Mouse (Mus musculus): ENCODE measurements at regions not wholly inside any gene's neighbourhood (a gene's known extent, or its start where the extent isn't known, plus 50 kb on each side); places are given as distances from the start of the nearest gene placed in this dataset.

DNA sequence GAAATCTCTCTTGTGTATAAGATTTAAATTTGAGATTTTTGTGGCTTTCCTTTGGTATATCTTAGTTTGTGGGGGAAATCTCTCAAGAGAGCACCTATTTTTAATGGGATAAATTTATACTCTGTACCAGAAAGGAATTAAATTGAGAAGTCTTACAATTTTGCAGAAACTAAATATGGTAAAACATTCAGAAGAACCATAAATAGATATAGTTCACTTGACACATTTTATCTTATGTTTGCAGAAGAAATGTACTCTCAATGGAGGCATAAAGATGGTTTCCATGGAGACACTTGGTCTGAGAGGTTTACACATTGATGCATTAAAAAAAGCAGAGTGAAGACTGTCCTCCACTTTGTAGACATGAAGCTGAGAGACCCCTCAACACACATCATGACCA lies 86.9 kb downstream of the Ndufa10 start:
- no peak for TF ChIP-seq CTCF (IDR thresholded peaks at IDR 0.05)
- POLR2A ChIA-PET, result interaction anchor here (0.6 kb wide), 1 partner anchor 387 kb away, joined by 4 read pairs; no protein-coding TSS in a partner anchor
- in situ Hi-C loops (cut with MboI; ENCODE audit: low pct_unique_long_range_greater_than_20kb), result no loop called here
- DNase-seq (ENCODE audit: low read depth, low spot score) (no peak), ATAC-seq (no peak)
- H3K27me3 ChIP-seq, result no peaks in the 10 kb centered on the region
- CTCF ChIA-PET, result no interaction called here

DNA sequence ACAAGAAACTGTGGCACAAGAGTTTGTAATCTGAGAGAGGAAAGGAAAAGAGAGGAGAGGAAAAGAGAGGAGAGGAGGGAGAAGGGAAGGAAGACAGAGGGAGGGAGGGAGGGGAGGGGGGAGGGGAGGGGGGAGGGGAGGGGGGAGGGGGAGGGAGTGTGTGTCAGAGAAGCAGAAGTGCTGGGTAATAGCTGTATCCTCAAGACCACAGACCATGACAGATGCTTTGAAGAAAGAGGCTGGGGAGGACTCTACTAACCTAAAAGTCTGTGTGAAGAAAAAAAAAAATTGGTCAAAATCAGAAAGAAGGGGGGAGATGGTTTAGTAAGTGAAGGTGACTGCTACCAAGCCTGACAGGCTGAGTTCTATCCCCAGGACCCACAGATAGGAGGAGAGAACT lies 88.7 kb downstream of the Ndufa10 start:
- no peaks in the 10 kb centered on the region for H3K27me3 ChIP-seq
- DNase-seq (ENCODE audit: low read depth, low spot score), result no peak
- no peak for ATAC-seq
- no peak for TF ChIP-seq CTCF (IDR thresholded peaks at IDR 0.05)
- ChIA-PET POLR2A (no interaction called here), CTCF (no interaction called here)
- in situ Hi-C loops (cut with MboI; ENCODE audit: low pct_unique_long_range_greater_than_20kb), result no loop called here

DNA sequence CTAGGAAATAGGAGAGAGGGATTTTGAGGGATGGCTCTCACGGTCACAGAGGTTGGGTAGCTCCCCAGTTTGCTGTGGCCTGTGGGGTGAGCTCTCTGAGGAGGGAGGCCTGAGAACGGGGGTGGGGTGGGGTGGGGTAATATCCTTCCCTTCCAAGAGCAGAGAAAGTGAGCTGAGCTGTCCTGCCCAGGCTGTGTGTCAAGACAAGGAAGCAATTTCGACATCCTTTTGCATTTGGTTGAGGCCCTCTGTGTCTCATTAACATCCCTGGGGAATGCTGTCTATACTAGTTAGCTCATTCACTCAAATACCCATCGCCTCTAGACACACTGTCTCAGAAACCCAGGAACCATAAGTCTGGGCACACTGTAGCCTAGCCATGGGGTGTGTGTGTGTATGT lies 89.9 kb downstream of the Ndufa10 start:
- no peak for TF ChIP-seq CTCF (IDR thresholded peaks at IDR 0.05)
- in situ Hi-C loops (cut with MboI; ENCODE audit: low pct_unique_long_range_greater_than_20kb), result no loop called here
- POLR2A ChIA-PET, result no interaction called here

DNA sequence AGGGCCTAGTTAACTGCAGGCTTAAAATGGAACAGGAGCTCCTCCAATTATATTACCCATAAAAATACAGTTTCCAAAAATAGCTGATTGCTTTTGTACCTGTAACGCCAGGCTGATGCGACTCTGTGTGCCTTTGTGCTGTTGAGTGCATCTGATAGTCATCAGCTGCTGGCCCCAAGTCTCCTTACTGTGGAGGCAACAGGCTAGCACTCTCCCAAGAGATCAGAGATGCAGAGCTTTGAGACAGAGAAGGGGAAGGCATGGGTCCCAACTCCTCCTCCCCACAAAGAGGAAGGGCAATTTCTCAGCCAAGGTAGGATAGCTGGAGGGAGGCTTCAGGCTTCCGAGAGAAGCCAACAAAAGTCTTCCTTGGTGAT lies 94.2 kb downstream of the Ndufa10 start:
- in situ Hi-C loops (cut with MboI; ENCODE audit: low pct_unique_long_range_greater_than_20kb), result no loop called here
- TF ChIP-seq CTCF (IDR thresholded peaks at IDR 0.05), result no peak
- ATAC-seq, result no peak
- DNase-seq (ENCODE audit: low read depth, low spot score), result no peak
- no peaks in the 10 kb centered on the region for H3K27me3 ChIP-seq
- POLR2A ChIA-PET, result interaction anchor here (1.1 kb wide), 1 partner anchor 14 kb away, joined by 3 read pairs; no protein-coding TSS in a partner anchor
- CTCF ChIA-PET, result interaction anchor here (0.9 to 1.9 kb wide), 3 partner anchors 9 to 417 kb away, joined by 4 to 5 read pairs (median 4); no protein-coding TSS in a partner anchor

More for the DNA sequence above, 89.9 kb downstream of the Ndufa10 start:
- no peaks in the 10 kb centered on the region for H3K27me3 ChIP-seq
- DNase-seq (ENCODE audit: low read depth, low spot score) (no peak), ATAC-seq (peak; percentile 28)
- CTCF ChIA-PET, result no interaction called here

DNA sequence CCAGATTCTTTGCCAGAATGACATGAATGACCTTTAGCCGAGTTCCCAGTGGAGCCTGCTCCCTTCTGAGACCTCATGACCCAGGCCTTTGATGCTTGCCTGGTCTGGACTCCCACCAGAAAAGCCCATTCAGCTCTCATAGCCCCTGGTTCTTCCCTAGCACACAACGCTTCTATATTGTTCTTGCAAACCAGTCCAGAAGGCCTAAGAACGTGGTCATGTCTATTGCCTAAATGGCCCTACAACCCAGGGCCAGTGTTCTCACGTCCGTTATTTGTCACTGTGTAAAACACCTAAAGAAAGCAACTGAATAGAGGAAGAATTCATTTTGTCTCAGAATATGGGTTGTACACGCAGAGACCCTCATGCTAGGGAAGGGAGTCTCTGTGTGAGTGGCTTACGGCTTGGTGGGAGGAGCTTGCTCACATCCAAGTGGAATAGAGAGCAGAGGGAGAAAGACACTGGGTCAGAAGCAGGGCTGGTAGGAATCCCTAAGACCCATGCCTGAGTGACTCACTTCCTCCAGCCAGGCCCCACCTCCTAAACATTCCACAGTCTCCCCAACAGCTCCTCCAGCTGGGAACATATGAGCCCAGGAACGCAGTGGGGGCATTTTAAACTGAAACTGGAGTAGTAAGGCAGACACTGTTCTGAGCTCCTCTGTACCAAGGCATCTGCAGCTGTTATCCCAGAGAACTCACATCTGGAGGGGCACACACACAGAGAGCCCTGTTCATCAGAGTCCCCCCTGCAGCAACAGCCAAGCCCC lies 94.7 kb downstream of the Ndufa10 start:
- DNase-seq (ENCODE audit: low read depth, low spot score) (peak; percentile 37), ATAC-seq (peak; percentile 84)
- POLR2A ChIA-PET, result interaction anchor here (1.1 kb wide), 1 partner anchor 13 kb away, joined by 3 read pairs; no protein-coding TSS in a partner anchor
- CTCF ChIA-PET, result interaction anchor here (0.9 to 1.9 kb wide), 3 partner anchors 9 to 416 kb away, joined by 4 to 5 read pairs (median 4); no protein-coding TSS in a partner anchor
- H3K27me3 ChIP-seq, result no peaks in the 10 kb centered on the region
- in situ Hi-C loops (cut with MboI; ENCODE audit: low pct_unique_long_range_greater_than_20kb), result no loop called here
- TF ChIP-seq CTCF (IDR thresholded peaks at IDR 0.05), result no peak

DNA sequence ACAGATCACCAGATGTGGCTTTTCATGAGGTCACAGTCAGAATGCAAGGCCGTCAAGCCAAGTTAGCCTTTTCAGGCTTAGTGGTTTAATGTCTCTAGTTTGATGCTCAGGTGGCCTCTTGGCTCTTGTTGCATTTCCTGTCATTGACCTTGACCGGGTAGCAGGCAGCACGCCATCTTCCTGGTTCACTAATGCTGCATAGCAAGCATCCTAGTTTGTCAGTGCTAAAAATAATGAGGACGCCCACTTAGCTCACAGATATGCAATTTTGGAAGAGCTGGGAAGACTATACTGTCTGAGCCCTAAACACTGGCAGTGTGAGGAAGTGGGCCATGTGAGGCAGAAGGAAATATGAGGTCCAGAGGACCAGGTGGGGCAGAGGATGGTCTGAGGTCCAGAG lies 97.2 kb downstream of the Ndufa10 start:
- DNase-seq (ENCODE audit: low read depth, low spot score), result no peak
- ATAC-seq, result no peak
- ChIA-PET POLR2A (no interaction called here), CTCF (interaction anchor here (1.3 kb wide), 1 partner anchor 27 kb away, joined by 3 read pairs; no protein-coding TSS in a partner anchor)
- H3K27me3 ChIP-seq, result no peaks in the 10 kb centered on the region
- TF ChIP-seq CTCF (IDR thresholded peaks at IDR 0.05), result no peak
- in situ Hi-C loops (cut with MboI; ENCODE audit: low pct_unique_long_range_greater_than_20kb), result no loop called here

DNA sequence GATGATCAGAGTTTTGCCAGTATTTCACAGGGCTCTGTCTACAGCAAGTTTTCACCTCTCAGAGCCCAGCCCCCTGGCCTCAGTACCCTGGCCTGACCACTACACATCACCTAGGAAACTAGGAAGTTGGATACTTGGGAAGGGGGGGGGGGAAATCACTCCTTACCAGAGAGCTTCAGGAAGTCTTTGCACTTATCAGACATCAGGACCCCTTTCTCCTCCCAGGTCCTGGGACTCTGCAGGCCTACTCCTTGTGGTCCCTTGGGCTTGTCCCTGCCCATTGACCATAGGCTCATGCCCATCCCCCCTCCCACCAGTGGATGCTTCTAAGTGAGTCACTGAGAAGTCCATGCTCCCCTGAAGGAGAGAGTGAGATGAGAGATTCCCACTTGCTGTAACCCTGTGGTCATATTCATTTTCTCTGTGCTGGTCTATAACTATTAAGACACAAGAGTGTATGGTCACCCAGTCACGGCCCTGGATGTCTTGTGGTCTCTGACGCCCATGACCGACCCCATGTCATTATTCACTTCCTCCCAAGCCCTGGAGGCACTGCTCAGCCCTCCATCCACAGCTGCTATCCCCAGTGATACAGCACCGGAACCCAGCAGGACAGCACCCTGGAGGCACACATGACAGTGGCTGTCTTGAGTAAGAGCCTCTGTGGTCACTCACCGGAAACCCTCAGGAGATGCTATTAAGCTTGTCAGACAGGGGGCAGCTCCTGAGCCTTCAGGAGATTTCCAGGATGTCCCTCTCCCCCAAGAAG lies 101.3 kb downstream of the Ndufa10 start:
- no peak for TF ChIP-seq CTCF (IDR thresholded peaks at IDR 0.05)
- in situ Hi-C loops (cut with MboI; ENCODE audit: low pct_unique_long_range_greater_than_20kb), result loop anchor here (25.0 kb wide), 2 partner anchors 185 to 410 kb away; partner anchors contain the start of gene Hdac4
- ATAC-seq (peak; percentile 27), DNase-seq (ENCODE audit: low read depth, low spot score) (no peak)
- ChIA-PET POLR2A (no interaction called here), CTCF (interaction anchor here (0.7 kb wide), 1 partner anchor 29 kb away, joined by 3 read pairs; no protein-coding TSS in a partner anchor)
- H3K27me3 ChIP-seq, result no peaks in the 10 kb centered on the region

DNA sequence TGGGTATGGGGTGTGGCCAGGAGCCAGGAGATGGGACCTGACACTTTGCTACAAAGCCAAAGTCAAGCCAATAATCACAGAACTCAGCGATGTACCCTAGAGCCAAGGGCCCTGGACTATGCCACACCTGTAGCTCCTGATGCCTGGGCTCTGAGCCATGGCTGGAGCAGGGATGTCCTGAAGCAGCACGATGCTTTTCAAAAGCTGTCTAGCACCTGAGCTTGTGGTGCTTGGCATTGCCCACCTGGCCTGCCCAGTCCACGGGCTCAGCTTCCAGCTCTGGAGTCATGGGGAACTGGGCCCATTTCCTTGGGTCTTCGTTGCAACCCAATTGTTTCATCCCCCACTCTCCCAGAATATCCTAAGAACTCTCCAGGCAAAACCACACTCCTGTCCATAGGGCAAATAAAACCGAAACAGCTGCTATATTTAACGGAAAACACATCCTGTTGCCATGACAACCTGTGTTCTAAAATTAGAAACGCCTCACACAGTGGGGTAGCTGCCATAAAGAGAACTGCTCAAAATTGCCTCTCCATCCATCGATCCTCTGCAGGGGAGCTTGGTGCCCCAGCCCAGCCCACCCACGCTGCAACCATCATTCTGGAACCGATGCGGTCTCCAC lies 102.2 kb downstream of the Ndufa10 start:
- no peaks in the 10 kb centered on the region for H3K27me3 ChIP-seq
- ChIA-PET CTCF (no interaction called here), POLR2A (no interaction called here)
- TF ChIP-seq CTCF (IDR thresholded peaks at IDR 0.05), result no peak
- in situ Hi-C loops (cut with MboI; ENCODE audit: low pct_unique_long_range_greater_than_20kb), result loop anchor here (25.0 kb wide), 2 partner anchors 184 to 409 kb away; partner anchors contain the start of gene Hdac4
- DNase-seq (ENCODE audit: low read depth, low spot score), result no peak
- ATAC-seq, result no peak

DNA sequence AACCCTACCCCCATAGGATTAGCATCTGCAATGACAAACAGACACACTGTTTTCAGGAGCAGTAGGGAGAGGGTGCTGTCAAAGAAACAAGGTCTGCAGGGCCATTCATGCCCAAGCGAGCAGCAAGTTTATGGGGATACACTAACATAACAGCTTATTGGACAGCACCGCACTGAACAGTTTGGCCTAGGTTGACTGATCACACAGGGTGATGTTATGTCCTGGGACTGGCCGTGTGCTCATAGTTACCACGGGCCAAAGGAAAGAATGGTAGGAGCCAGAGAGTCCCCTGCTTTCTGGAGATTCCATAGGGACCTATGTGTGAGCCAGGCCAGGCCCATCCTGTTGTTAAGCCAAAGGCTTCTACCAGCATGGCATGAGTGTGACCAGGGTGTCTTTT lies 102.8 kb downstream of the Ndufa10 start:
- ChIA-PET POLR2A (no interaction called here), CTCF (no interaction called here)
- in situ Hi-C loops (cut with MboI; ENCODE audit: low pct_unique_long_range_greater_than_20kb), result loop anchor here (25.0 kb wide), 2 partner anchors 184 to 409 kb away; partner anchors contain the start of gene Hdac4
- DNase-seq (ENCODE audit: low read depth, low spot score), result no peak
- TF ChIP-seq CTCF (IDR thresholded peaks at IDR 0.05), result no peak
- H3K27me3 ChIP-seq, result no peaks in the 10 kb centered on the region
- ATAC-seq, result no peak

DNA sequence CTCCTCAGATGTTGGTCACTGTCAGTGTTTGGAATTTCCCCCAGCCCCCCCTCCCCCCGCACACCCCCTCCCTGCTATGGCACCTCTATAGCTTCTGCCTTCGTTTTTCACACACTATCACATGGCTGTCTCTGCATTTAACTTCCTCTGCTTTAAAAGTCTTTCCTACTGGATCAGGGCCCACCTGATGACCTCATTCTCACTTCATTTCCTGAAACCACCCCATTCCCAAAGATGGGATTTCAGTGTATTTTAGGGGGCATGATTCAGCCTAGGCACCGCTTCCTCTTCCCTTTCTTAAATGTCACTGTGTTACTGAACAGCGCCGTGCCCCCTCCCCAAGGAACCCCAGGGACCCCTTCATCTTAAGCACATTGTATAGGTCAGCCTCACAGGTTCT lies 103.7 kb downstream of the Ndufa10 start:
- in situ Hi-C loops (cut with MboI; ENCODE audit: low pct_unique_long_range_greater_than_20kb), result loop anchor here (25.0 kb wide), 2 partner anchors 183 to 408 kb away; partner anchors contain the start of gene Hdac4
- POLR2A ChIA-PET, result no interaction called here
- no peak for DNase-seq (ENCODE audit: low read depth, low spot score)
- no peak for ATAC-seq
- H3K27me3 ChIP-seq, result no peaks in the 10 kb centered on the region
- TF ChIP-seq CTCF (IDR thresholded peaks at IDR 0.05), result no peak
- CTCF ChIA-PET, result interaction anchor here (0.6 kb wide), 1 partner anchor 10 kb away, joined by 3 read pairs; no protein-coding TSS in a partner anchor

All from Patski (cell line).